Mouse (Mus musculus) limb, embryonic 13.5 days (tissue): ENCODE results near the gene Cwc25. TPM values are rescaled to one million over a fixed set of nuclear protein-coding genes. Genes with fewer than 3 reads are reported as not detected.

Experiments
- ATAC-seq: fragments of 200-750 bp; cut with Nextera tagmentation; 2 replicates; pipeline ENCODE4 v1.8.0; 2017; ENCODE audit warnings: low read depth, moderate number of reproducible peaks, moderate TSS enrichment; ENCODE audit not compliant: low FRiP score
- H3K27ac ChIP-seq: fragments of 300-500 bp; sonication (generic); 2 replicates; pipeline ENCODE4 v1.5.1; 2015; ENCODE audit warnings: inconsistent platforms, mild to moderate bottlenecking, moderate library complexity
- H3K27me3 ChIP-seq: fragments of 300-500 bp; sonication (generic); 2 replicates; pipeline ENCODE4 v1.6.1; 2015; ENCODE audit warnings: mild to moderate bottlenecking, inconsistent platforms
- H3K36me3 ChIP-seq: fragments of 300-500 bp; sonication (generic); 2 replicates; pipeline ENCODE4 v1.6.1; 2015; ENCODE audit warnings: inconsistent platforms, mild to moderate bottlenecking, moderate library complexity
- H3K4me1 ChIP-seq: fragments of 300-500 bp; sonication (generic); 2 replicates; pipeline ENCODE4 v1.6.1; 2015; ENCODE audit warnings: inconsistent platforms
- H3K4me2 ChIP-seq: fragments of 300-500 bp; sonication (generic); replicated peaks from 2 replicates; pipeline ENCODE4 v1.6.1; 2015; ENCODE audit warnings: inconsistent platforms, mild to moderate bottlenecking, moderate library complexity
- H3K4me3 ChIP-seq: fragments of 300-500 bp; sonication (generic); 2 replicates; pipeline ENCODE4 v1.5.1; 2015; ENCODE audit warnings: moderate library complexity, mild to moderate bottlenecking, inconsistent platforms
- H3K9ac ChIP-seq: fragments of 300-500 bp; sonication (generic); 2 replicates; pipeline ENCODE4 v1.6.1; 2015; ENCODE audit warnings: mild to moderate bottlenecking, inconsistent platforms
- H3K9me3 ChIP-seq: fragments of 300-500 bp; sonication (generic); 2 replicates; pipeline ENCODE4 v1.6.1; 2016; ENCODE audit warnings: inconsistent platforms
- WGBS: fragments of 180-500 bp; shearing (Covaris S2); methylation state at CpG from one replicate; pipeline ENCODE4 v1.1.7; 2015; 5-methylcytosine and 5-hydroxymethylcytosine counted together
- polyA plus RNA-seq: library from polyadenylated mRNA; unstranded; fragments of >200 nt; fragmentation: Nextera tagmentation; extraction: Ambion mirVana; gene quantifications from 2 replicates; pipeline ENCODE4 v1.2.1, GENCODE M21; 2015

Gene Cwc25
- polyA plus RNA-seq, 1 experiment from 2014 or later: 23.3 TPM

GRCm38 (mm10) chr11:97781832-97782563 is 15.6 kb upstream of the Cwc25 start, which contains the start of gene Rpl23:
Rpl23 (minus strand) TSS chr11:97782437.
- Histone ChIP-seq H3K36me3 (peaks cover 42% of the 10 kb centered on the region), H3K27me3 (no peaks in the 10 kb centered on the region), H3K4me3 (peak within 1 kb of the TSS; percentile 96), H3K9me3 (no peaks in the 10 kb centered on the region), H3K4me1 (peaks cover 22% of the 10 kb centered on the region), H3K27ac (peak within 1 kb of the TSS; percentile 92), H3K4me2 (peak within 1 kb of the TSS; percentile 80), H3K9ac (peak within 1 kb of the TSS; percentile 100)
- ATAC-seq: peak; percentile 95
- under 1% methylated on average over 67 of the region's 67 CpGs for WGBS

- Histone ChIP-seq H3K9ac (peak overlapping the region; percentile 100), H3K4me3 (peak overlapping the region; percentile 96), H3K4me1 (peaks cover 22% of the 10 kb centered on the region), H3K4me2 (peak overlapping the region; percentile 80), H3K9me3 (no peaks in the 10 kb centered on the region), H3K36me3 (peaks cover 47% of the 10 kb centered on the region), H3K27ac (peak overlapping the region; percentile 92), H3K27me3 (no peaks in the 10 kb centered on the region)
- ATAC-seq: no peak
- 1% methylated on average over 11 of the region's 11 CpGs for WGBS
These were observed 15.1 kb upstream of the Cwc25 start for GRCm38 (mm10) chr11:97781478-97781831.

- no peak for ATAC-seq
- 81% methylated on average over 2 of the region's 2 CpGs for WGBS
These were observed 13.8 kb upstream of the Cwc25 start for GRCm38 (mm10) chr11:97779968-97780701.

GRCm38 (mm10) chr11:97778918-97779317 is 12.6 kb upstream of the Cwc25 start:
- WGBS: 93% methylated on average over 1 of the region's 1 CpGs
- Histone ChIP-seq H3K27me3 (no peaks in the 10 kb centered on the region), H3K4me2 (no peak overlapping the region), H3K27ac (no peak overlapping the region), H3K9me3 (no peaks in the 10 kb centered on the region), H3K4me3 (no peak overlapping the region), H3K9ac (no peak overlapping the region), H3K4me1 (peaks cover 22% of the 10 kb centered on the region), H3K36me3 (peaks cover 60% of the 10 kb centered on the region)
- no peak for ATAC-seq

More at GRCm38 (mm10) chr11:97779968-97780701, 13.8 kb upstream of the Cwc25 start:
- H3K36me3 ChIP-seq: peaks cover 60% of the 10 kb centered on the region
- peak overlapping the region; percentile 80 for H3K4me2 ChIP-seq
- peak overlapping the region; percentile 96 for H3K4me3 ChIP-seq
- peak overlapping the region; percentile 100 for H3K9ac ChIP-seq
- H3K27me3 ChIP-seq: no peaks in the 10 kb centered on the region
- peaks cover 22% of the 10 kb centered on the region for H3K4me1 ChIP-seq
- H3K9me3 ChIP-seq: no peaks in the 10 kb centered on the region
- H3K27ac ChIP-seq: no peak overlapping the region

- Histone ChIP-seq H3K4me3 (no peak overlapping the region), H3K9me3 (no peaks in the 10 kb centered on the region), H3K4me1 (peaks cover 15% of the 10 kb centered on the region), H3K36me3 (peaks cover 60% of the 10 kb centered on the region), H3K4me2 (no peak overlapping the region), H3K27me3 (no peaks in the 10 kb centered on the region), H3K9ac (no peak overlapping the region), H3K27ac (no peak overlapping the region)
- ATAC-seq: peak; percentile 48
- 41% methylated on average over 2 of the region's 2 CpGs for WGBS
These were observed 10.8 kb upstream of the Cwc25 start for GRCm38 (mm10) chr11:97777129-97777529.

- no peak overlapping the region for H3K9ac ChIP-seq
- ATAC-seq: peak; percentile 58
- H3K4me2 ChIP-seq: no peak overlapping the region
- no peaks in the 10 kb centered on the region for H3K9me3 ChIP-seq
- H3K27ac ChIP-seq: no peak overlapping the region
- H3K27me3 ChIP-seq: no peaks in the 10 kb centered on the region
- H3K4me3 ChIP-seq: no peak overlapping the region
- H3K4me1 ChIP-seq: peaks cover 15% of the 10 kb centered on the region
- 64% methylated on average over 5 of the region's 5 CpGs for WGBS
- peaks cover 60% of the 10 kb centered on the region for H3K36me3 ChIP-seq
These were observed 10.3 kb upstream of the Cwc25 start for GRCm38 (mm10) chr11:97776497-97777128.

GRCm38 (mm10) chr11:97775808-97776496 is 9.6 kb upstream of the Cwc25 start, which contains the start of gene 1700001P01Rik:
1700001P01Rik (minus strand) TSS chr11:97775918.
- no peak within 1 kb of the TSS for H3K9ac ChIP-seq
- H3K4me2 ChIP-seq: no peak within 1 kb of the TSS
- 57% methylated on average over 17 of the region's 17 CpGs for WGBS
- H3K4me1 ChIP-seq: peaks cover 12% of the 10 kb centered on the region
- H3K27me3 ChIP-seq: no peaks in the 10 kb centered on the region
- no peak for ATAC-seq
- peaks cover 57% of the 10 kb centered on the region for H3K36me3 ChIP-seq
- H3K9me3 ChIP-seq: no peaks in the 10 kb centered on the region
- no peak within 1 kb of the TSS for H3K27ac ChIP-seq
- no peak within 1 kb of the TSS for H3K4me3 ChIP-seq

GRCm38 (mm10) chr11:97775186-97775585 is 8.8 kb upstream of the Cwc25 start:
- ATAC-seq: no peak
- H3K4me3 ChIP-seq: no peak overlapping the region
- H3K27me3 ChIP-seq: no peaks in the 10 kb centered on the region
- H3K4me2 ChIP-seq: no peak overlapping the region
- peaks cover 49% of the 10 kb centered on the region for H3K36me3 ChIP-seq
- H3K9me3 ChIP-seq: no peaks in the 10 kb centered on the region
- 78% methylated on average over 13 of the region's 13 CpGs for WGBS
- no peak overlapping the region for H3K9ac ChIP-seq
- peaks cover 4% of the 10 kb centered on the region for H3K4me1 ChIP-seq
- no peak overlapping the region for H3K27ac ChIP-seq

- H3K36me3 ChIP-seq: peaks cover 12% of the 10 kb centered on the region
- no peak overlapping the region for H3K4me2 ChIP-seq
- 74% methylated on average over 14 of the region's 14 CpGs for WGBS
- no peaks in the 10 kb centered on the region for H3K27me3 ChIP-seq
- H3K27ac ChIP-seq: no peak overlapping the region
- no peaks in the 10 kb centered on the region for H3K9me3 ChIP-seq
- H3K9ac ChIP-seq: no peak overlapping the region
- H3K4me3 ChIP-seq: no peak overlapping the region
- ATAC-seq: no peak
- H3K4me1 ChIP-seq: no peaks in the 10 kb centered on the region
These were observed 5.1 kb upstream of the Cwc25 start for GRCm38 (mm10) chr11:97771410-97771809.

GRCm38 (mm10) chr11:97769704-97770103 is 3.3 kb upstream of the Cwc25 start:
- 33% methylated on average over 2 of the region's 2 CpGs for WGBS
- Histone ChIP-seq H3K36me3 (no peaks in the 10 kb centered on the region), H3K9me3 (no peaks in the 10 kb centered on the region), H3K27ac (no peak overlapping the region), H3K4me2 (no peak overlapping the region), H3K4me3 (no peak overlapping the region), H3K9ac (no peak overlapping the region), H3K27me3 (no peaks in the 10 kb centered on the region), H3K4me1 (peaks cover 13% of the 10 kb centered on the region)
- ATAC-seq: no peak

GRCm38 (mm10) chr11:97761638-97762037 is 4.7 kb downstream of the Cwc25 start:
- H3K4me2 ChIP-seq: no peak overlapping the region
- H3K9ac ChIP-seq: no peak overlapping the region
- peaks cover 19% of the 10 kb centered on the region for H3K4me1 ChIP-seq
- peaks cover 72% of the 10 kb centered on the region for H3K36me3 ChIP-seq
- H3K27me3 ChIP-seq: no peaks in the 10 kb centered on the region
- 0 out of 2 replicates have a peak, but pooled peaks cover 3% of the 10 kb centered on the region for H3K9me3 ChIP-seq
- H3K27ac ChIP-seq: no peak overlapping the region
- no peak overlapping the region for H3K4me3 ChIP-seq
- no peak for ATAC-seq
